In genomic region chr4:124217206-124217605, GRCm38 (mm10) we compare ENCODE assay signal across 8 mouse cellular contexts.
DNase-seq lines count a peak whose midpoint lies in the region; ATAC-seq and TF ChIP-seq lines count a peak whose summit lies in the region.

No protein-coding gene starts in this region.

- TF ChIP-seq CTCF in liver, postnatal 0 days (IDR thresholded peaks at IDR 0.05; ENCODE audit: low read depth), result no peak

- peak overlapping the region; percentile 20; the same call in 1 of the 2 replicates for H3K27ac ChIP-seq in forebrain, embryonic 12.5 days
- no peak overlapping the region for H3K27ac ChIP-seq in forebrain, embryonic 11.5 days (ENCODE audit: low read depth, low read length)
- no peak overlapping the region for H3K27ac ChIP-seq in liver, postnatal 0 days (ENCODE audit: low read depth)

- no peak overlapping the region for H3K9ac ChIP-seq in forebrain, embryonic 12.5 days
- H3K9ac ChIP-seq in forebrain, embryonic 11.5 days (ENCODE audit: low read length), result no peak overlapping the region
- no peak overlapping the region for H3K9ac ChIP-seq in liver, postnatal 0 days (replicated peaks)

- no peak for DNase-seq in forebrain, embryonic 11.5 days (ENCODE audit: low spot score)
- DNase-seq in testis, postnatal 14 days (ENCODE audit: low spot score), result peak; percentile 12
- no peak for DNase-seq in testis, postnatal 10 days (ENCODE audit: low spot score)
- DNase-seq in heart, postnatal 4 days, result peak; percentile 81
- DNase-seq in liver, postnatal 0 days, result peak; percentile 36
- no peak for DNase-seq in natural killer cell, adult 2 months (ENCODE audit: low spot score in 2 of 2)

- H3K36me3 ChIP-seq in forebrain, embryonic 12.5 days (replicated peaks), result no peaks in the 10 kb centered on the region
- H3K36me3 ChIP-seq in forebrain, embryonic 11.5 days (ENCODE audit: control insufficient read depth, insufficient read depth, low read length), result no peaks in the 10 kb centered on the region
- no peaks in the 10 kb centered on the region for H3K36me3 ChIP-seq in liver, postnatal 0 days (replicated peaks; ENCODE audit: insufficient read depth, low read length)

- H3K9me3 ChIP-seq in forebrain, embryonic 12.5 days, result no peaks in the 10 kb centered on the region
- H3K9me3 ChIP-seq in forebrain, embryonic 11.5 days (ENCODE audit: control insufficient read depth, low read length), result no peaks in the 10 kb centered on the region
- H3K9me3 ChIP-seq in liver, postnatal 0 days (ENCODE audit: low read length), result no peaks in the 10 kb centered on the region

- 46% methylated on average over 10 of the region's 10 CpGs for WGBS in forebrain, embryonic 12.5 days
- WGBS in forebrain, embryonic 11.5 days, result 62% methylated on average over 10 of the region's 10 CpGs
- 40% methylated on average over 10 of the region's 10 CpGs for WGBS in liver, postnatal 0 days (ENCODE audit: insufficient replicate concordance)

- H3K4me3 ChIP-seq in forebrain, embryonic 12.5 days (replicated peaks), result no peak overlapping the region
- H3K4me3 ChIP-seq in forebrain, embryonic 11.5 days (ENCODE audit: low read depth, low read length), result no peak overlapping the region
- H3K4me3 ChIP-seq in liver, postnatal 0 days (ENCODE audit: low read depth, low read length), result no peak overlapping the region

- TF ChIP-seq EP300 in liver, postnatal 0 days (IDR thresholded peaks at IDR 0.05; ENCODE audit: low read depth), result no peak

- peaks cover 12% of the 10 kb centered on the region; the same call in 1 of the 2 replicates for H3K27me3 ChIP-seq in forebrain, embryonic 12.5 days
- no peaks in the 10 kb centered on the region for H3K27me3 ChIP-seq in forebrain, embryonic 11.5 days (ENCODE audit: control insufficient read depth, insufficient read depth, low read length)
- H3K27me3 ChIP-seq in liver, postnatal 0 days (ENCODE audit: insufficient read depth, low read length), result no peaks in the 10 kb centered on the region

- peaks cover 9% of the 10 kb centered on the region for H3K4me1 ChIP-seq in forebrain, embryonic 12.5 days
- H3K4me1 ChIP-seq in forebrain, embryonic 11.5 days (replicated peaks; ENCODE audit: control insufficient read depth, insufficient read depth, low read length), result no peaks in the 10 kb centered on the region
- H3K4me1 ChIP-seq in liver, postnatal 0 days (ENCODE audit: insufficient read depth), result no peaks in the 10 kb centered on the region

- no peak for ATAC-seq in forebrain, embryonic 12.5 days (ENCODE audit: low FRiP score)
- ATAC-seq in forebrain, embryonic 11.5 days (replicated peaks; ENCODE audit: low FRiP score), result no peak
- ATAC-seq in liver, postnatal 0 days, result no peak
- ATAC-seq in monocyte, adult 5-6 weeks (replicated peaks; ENCODE audit: insufficient number of reproducible peaks, low FRiP score, low TSS enrichment, poor library complexity, severe bottlenecking), result no peak

- H3K4me2 ChIP-seq in forebrain, embryonic 12.5 days, result no peak overlapping the region
- no peak overlapping the region for H3K4me2 ChIP-seq in forebrain, embryonic 11.5 days (ENCODE audit: low read depth, low read length, severe bottlenecking)
- no peak overlapping the region for H3K4me2 ChIP-seq in liver, postnatal 0 days (ENCODE audit: low read depth, low read length)

Comparison
In these comparisons a context has a peak if more than half of its experiments do, and no peak if none do; other contexts are left out.
1. DNase-seq: peak in testis, postnatal 14 days (single experiment), heart, postnatal 4 days (single experiment) and liver, postnatal 0 days (single experiment); none in forebrain, embryonic 11.5 days (single experiment), testis, postnatal 10 days (single experiment) and natural killer cell, adult 2 months (0 of 2).